Comparison of ENCODE assay signal across 23 mouse cellular contexts in genomic region chr5:149190160-149190559, GRCm38 (mm10). TPM values are rescaled to one million over a fixed set of nuclear protein-coding genes. Genes with fewer than 3 reads are reported as not detected.
DNase-seq lines count a peak whose midpoint lies in the region; ATAC-seq lines count a peak whose summit lies in the region.
"Had no signal": no experiment of that assay in that cellular context is flagged by ENCODE, and none has a peak within 500 bp of the region (broad histone marks: within the 10 kb centered on the region; RNA-seq: fewer than 3 reads in every experiment).

No protein-coding gene starts in this region.

- no peak for ATAC-seq in heart, embryonic 12.5 days (ENCODE audit: insufficient number of reproducible peaks, low FRiP score)
- ATAC-seq in liver, embryonic 12.5 days, result no peak
- ATAC-seq in megakaryocyte-erythroid progenitor cell, adult 5-6 weeks (replicated peaks; ENCODE audit: low FRiP score, low TSS enrichment, poor library complexity, severe bottlenecking), result peak; percentile 62
- no peak for ATAC-seq in forebrain, embryonic 13.5 days
- ATAC-seq: forebrain, embryonic 15.5 days; hindbrain, embryonic 16.5 days; intestine, embryonic 15.5 days; Patski had no signal

- no peak for DNase-seq in heart, adult 8-10 months (ENCODE audit: low spot score)
- DNase-seq in liver, result no peak
- DNase-seq: adrenal gland, adult 2 months; adrenal gland, postnatal 14 days; cerebellum, adult 11 months; cerebellum, adult 2 months; cerebellum, adult 9-11 months; cerebellum, postnatal 25 days; gastrocnemius, postnatal 25 days; heart, adult 2 months; heart, postnatal 14 days had no signal

- no peak overlapping the region for H3K4me3 ChIP-seq in heart, embryonic 12.5 days
- H3K4me3 ChIP-seq in liver, embryonic 12.5 days, result no peak overlapping the region
- H3K4me3 ChIP-seq in forebrain, embryonic 13.5 days, result no peak overlapping the region
- H3K4me3 ChIP-seq: embryonic facial prominence, embryonic 12.5 days; embryonic facial prominence, embryonic 15.5 days; forebrain, embryonic 15.5 days; heart, adult 2 months; hindbrain, embryonic 13.5 days; intestine, embryonic 15.5 days had no signal

- WGBS in heart, embryonic 12.5 days, result 76% methylated on average over 1 of the region's 1 CpGs
- WGBS in liver, embryonic 12.5 days (ENCODE audit: insufficient replicate concordance), result 76% methylated on average over 1 of the region's 1 CpGs
- WGBS in forebrain, embryonic 13.5 days, result 100% methylated on average over 1 of the region's 1 CpGs

- peak overlapping the region; percentile 16; the same call in 1 of the 2 replicates for H3K27ac ChIP-seq in heart, embryonic 12.5 days (ENCODE audit: poor library complexity, severe bottlenecking)
- 0 out of 2 replicates have a peak overlapping the region, but pooled peaks have one; percentile 31 for H3K27ac ChIP-seq in liver, embryonic 12.5 days
- no peak overlapping the region for H3K27ac ChIP-seq in forebrain, embryonic 13.5 days
- H3K27ac ChIP-seq: embryonic facial prominence, embryonic 12.5 days; embryonic facial prominence, embryonic 15.5 days; forebrain, embryonic 15.5 days; heart, adult 2 months; hindbrain, embryonic 13.5 days; intestine, embryonic 15.5 days had no signal

- H3K36me3 ChIP-seq in heart, embryonic 12.5 days, result peaks cover 59% of the 10 kb centered on the region
- H3K36me3 ChIP-seq in liver, embryonic 12.5 days, result peaks cover 79% of the 10 kb centered on the region
- peaks cover 60% of the 10 kb centered on the region for H3K36me3 ChIP-seq in forebrain, embryonic 13.5 days (ENCODE audit: poor library complexity, severe bottlenecking)

- H3K9ac ChIP-seq in heart, embryonic 12.5 days, result no peak overlapping the region
- peak overlapping the region; percentile 45; the same call in 1 of the 2 replicates for H3K9ac ChIP-seq in liver, embryonic 12.5 days
- H3K9ac ChIP-seq in forebrain, embryonic 13.5 days, result no peak overlapping the region
- H3K9ac ChIP-seq: embryonic facial prominence, embryonic 12.5 days; embryonic facial prominence, embryonic 15.5 days; forebrain, embryonic 15.5 days; hindbrain, embryonic 13.5 days; intestine, embryonic 15.5 days had no signal

- no peaks in the 10 kb centered on the region for H3K9me3 ChIP-seq in heart, embryonic 12.5 days (replicated peaks)
- H3K9me3 ChIP-seq in liver, embryonic 12.5 days (replicated peaks), result no peaks in the 10 kb centered on the region
- no peaks in the 10 kb centered on the region for H3K9me3 ChIP-seq in forebrain, embryonic 13.5 days (replicated peaks)
- H3K9me3 ChIP-seq: embryonic facial prominence, embryonic 12.5 days; embryonic facial prominence, embryonic 15.5 days; forebrain, embryonic 15.5 days; hindbrain, embryonic 13.5 days; intestine, embryonic 15.5 days had no signal

- H3K27me3 ChIP-seq in heart, embryonic 12.5 days (replicated peaks), result no peaks in the 10 kb centered on the region
- no peaks in the 10 kb centered on the region for H3K27me3 ChIP-seq in liver, embryonic 12.5 days (replicated peaks)
- H3K27me3 ChIP-seq in forebrain, embryonic 13.5 days, result no peaks in the 10 kb centered on the region
- H3K27me3 ChIP-seq: embryonic facial prominence, embryonic 12.5 days; embryonic facial prominence, embryonic 15.5 days; forebrain, embryonic 15.5 days; hindbrain, embryonic 13.5 days; intestine, embryonic 15.5 days; Patski had no signal

- no peak overlapping the region for H3K4me2 ChIP-seq in heart, embryonic 12.5 days
- no peak overlapping the region for H3K4me2 ChIP-seq in liver, embryonic 12.5 days
- no peak overlapping the region for H3K4me2 ChIP-seq in forebrain, embryonic 13.5 days
- H3K4me2 ChIP-seq: embryonic facial prominence, embryonic 12.5 days; embryonic facial prominence, embryonic 15.5 days; forebrain, embryonic 15.5 days; heart, embryonic 11.5 days; hindbrain, embryonic 13.5 days; intestine, embryonic 15.5 days had no signal

- peaks cover 28% of the 10 kb centered on the region for H3K4me1 ChIP-seq in heart, embryonic 12.5 days (replicated peaks)
- H3K4me1 ChIP-seq in liver, embryonic 12.5 days, result peaks cover 49% of the 10 kb centered on the region
- peaks cover 20% of the 10 kb centered on the region for H3K4me1 ChIP-seq in forebrain, embryonic 13.5 days

RNA-seq across cellular contexts. Expression of gene Hmgb1, which starts 5.9 kb away (rescaled TPM):
- 801 and 858 TPM in 2 replicates for polyA plus RNA-seq in heart, embryonic 12.5 days (2016; fragmentation: Nextera tagmentation; extraction: Ambion mirVana)
- total RNA-seq in heart, adult 8-10 months (2022), result 10 to 100 TPM; 77.8 to 97.3 (median 89.0) TPM
- polyA plus RNA-seq in liver, embryonic 12.5 days (2016; fragmentation: Nextera tagmentation; extraction: Ambion mirVana), result 682 and 741 TPM in 2 replicates
- 800 and 835 TPM in 2 replicates for total RNA-seq in megakaryocyte-erythroid progenitor cell, adult 5-6 weeks (2014; fragmentation: Nextera tagmentation)
- total RNA-seq in megakaryocyte-erythroid progenitor cell, adult 5-6 weeks (2017), result 1,093 and 1,199 TPM in 2 replicates
- polyA plus RNA-seq in forebrain, embryonic 13.5 days (2015; fragmentation: Nextera tagmentation; extraction: Ambion mirVana), result 1,631 and 1,827 TPM in 2 replicates

RNA-seq across cellular contexts. Expression of gene Uspl1, which starts 6.0 kb away (rescaled TPM):
- 36.3 and 38.1 TPM in 2 replicates for polyA plus RNA-seq in heart, embryonic 12.5 days (2016; fragmentation: Nextera tagmentation; extraction: Ambion mirVana)
- 10 to 100 TPM; 18.6 to 24.4 (median 21.0) TPM for total RNA-seq in heart, adult 8-10 months (2022)
- 32.5 and 37.1 TPM in 2 replicates for polyA plus RNA-seq in liver, embryonic 12.5 days (2016; fragmentation: Nextera tagmentation; extraction: Ambion mirVana)
- 62.8 and 64.3 TPM in 2 replicates for total RNA-seq in megakaryocyte-erythroid progenitor cell, adult 5-6 weeks (2014; fragmentation: Nextera tagmentation)
- 56.6 and 66.9 TPM in 2 replicates for total RNA-seq in megakaryocyte-erythroid progenitor cell, adult 5-6 weeks (2017)
- polyA plus RNA-seq in forebrain, embryonic 13.5 days (2015; fragmentation: Nextera tagmentation; extraction: Ambion mirVana), result 54.8 and 61.1 TPM in 2 replicates
